Mouse (Mus musculus) brain, embryonic 14.5 days (tissue): ENCODE measurements around the gene Pgp.

ENCODE experiments used
- CTCF ChIP-seq: fragments of 200-500 bp; IDR thresholded peaks from 2 replicates; pipeline ENCODE4 v1.5.1; 2012; ENCODE audit warnings: inconsistent platforms, mild to moderate bottlenecking, moderate library complexity, borderline replicate concordance; ENCODE audit not compliant: insufficient read depth, insufficient read length; ENCODE audit errors: extremely low read depth
- POLR2A ChIP-seq: fragments of 200-500 bp; IDR thresholded peaks from 2 replicates; pipeline ENCODE4 v1.6.1; 2012; ENCODE audit warnings: mild to moderate bottlenecking, inconsistent platforms, borderline replicate concordance; ENCODE audit not compliant: poor library complexity, insufficient read depth, insufficient read length, severe bottlenecking; ENCODE audit errors: extremely low read depth

GRCm38 (mm10) chr17:24451220-24451619, 19.0 kb upstream of the Pgp start:
- no peak for TF ChIP-seq POLR2A
- TF ChIP-seq CTCF: no peak
